Mouse (Mus musculus) common myeloid progenitor, adult 5-6 weeks (primary cell): ENCODE results near the gene Cst9. TPM values are rescaled to one million over a fixed set of nuclear protein-coding genes. Genes with fewer than 3 reads are reported as not detected.

Source experiments
- ATAC-seq: replicated peaks from 2 replicates; pipeline ENCODE4 v1.8.0; 2016; ENCODE audit warnings: low read depth, mild to moderate bottlenecking, moderate TSS enrichment, inconsistent platforms; ENCODE audit not compliant: poor library complexity, severe bottlenecking
- total RNA-seq: library from RNA; stranded (forward); fragments of 200-1000, 187-1606 nt; gene quantifications from 2 replicates; pipeline ENCODE4 v1.2.3, GENCODE M21; 2017

The Cst9 gene
- total RNA-seq, 1 experiment from 2014 or later = not detected

GRCm38 (mm10) chr2:148875335-148875811 is 40.4 kb downstream of the Cst9 start, which contains the start of gene Cst3:
Cst3 (minus strand) TSS chr2:148875692.
- peak; percentile 84 for ATAC-seq

- 0 out of 2 replicates have a peak, but pooled peaks have one; percentile 3 for ATAC-seq
Measured at GRCm38 (mm10) chr2:148877016-148877770, 42.2 kb downstream of the Cst9 start.

GRCm38 (mm10) chr2:148878641-148879130 is 43.7 kb downstream of the Cst9 start:
- no peak for ATAC-seq

GRCm38 (mm10) chr2:148879199-148879598 is 44.3 kb downstream of the Cst9 start:
- ATAC-seq = no peak

- ATAC-seq = no peak
Measured at GRCm38 (mm10) chr2:148884738-148885137, 49.8 kb downstream of the Cst9 start.

Other genes starting within 250 kb of the Cst9 start
- gene Nxt1, start 162.5 kb upstream of the Cst9 start, total RNA-seq = 34.9 and 40.3 TPM in 2 replicates
- gene Gzf1, start 154.1 kb upstream of the Cst9 start, total RNA-seq = 14.1 and 20.6 TPM in 2 replicates
- gene Napb, start 102.7 kb upstream of the Cst9 start, total RNA-seq = 1.1 and 2.1 TPM in 2 replicates
- not detected in 2 replicates for gene Cstl1, start 84.8 kb upstream of the Cst9 start, total RNA-seq
- not detected in 2 replicates for gene Cst11, start 63.6 kb upstream of the Cst9 start, total RNA-seq
- gene 8030411F24Rik, start 53.1 kb upstream of the Cst9 start, total RNA-seq = not detected in 2 replicates
- not detected in 2 replicates for gene Cst12, start 45.8 kb upstream of the Cst9 start, total RNA-seq
- gene Cst8, start 36.4 kb upstream of the Cst9 start, total RNA-seq = not detected in 2 replicates
- gene Cst13, start 15.1 kb upstream of the Cst9 start, total RNA-seq = not detected in 2 replicates
- gene 9230104L09Rik, start 29.9 kb downstream of the Cst9 start, total RNA-seq = not detected in 2 replicates
- gene Cst3, start 40.5 kb downstream of the Cst9 start, total RNA-seq = 267 and 297 TPM in 2 replicates
- gene Gm1330, start 168.1 kb downstream of the Cst9 start, total RNA-seq = not detected in 2 replicates
- not detected in 2 replicates for gene Gm10750, start 182.1 kb downstream of the Cst9 start, total RNA-seq